Mouse (Mus musculus): ENCODE measurements around the gene Tmem235.

The Tmem235 gene

DNA sequence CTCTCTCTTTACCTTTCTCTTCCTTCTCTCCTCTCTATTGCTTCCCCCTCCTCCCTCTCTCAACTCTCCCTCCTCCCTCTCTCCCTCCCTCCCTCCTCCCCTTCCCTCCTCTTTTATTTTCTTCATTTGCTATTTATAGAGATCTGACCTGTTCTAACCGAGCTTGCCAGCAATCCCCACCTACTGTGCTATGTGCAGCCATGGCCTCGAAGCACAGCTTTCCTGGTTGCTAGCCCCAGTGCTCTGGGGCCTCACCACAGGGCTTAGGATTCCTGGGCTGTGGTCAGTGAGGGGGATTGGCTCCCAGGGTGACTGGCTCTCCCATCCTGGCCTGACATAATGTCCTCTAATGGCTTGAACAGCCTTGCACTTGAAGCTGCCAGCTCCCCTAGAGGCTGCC is 36.0 kb downstream of the Tmem235 start:
- no peak for DNase-seq

DNA sequence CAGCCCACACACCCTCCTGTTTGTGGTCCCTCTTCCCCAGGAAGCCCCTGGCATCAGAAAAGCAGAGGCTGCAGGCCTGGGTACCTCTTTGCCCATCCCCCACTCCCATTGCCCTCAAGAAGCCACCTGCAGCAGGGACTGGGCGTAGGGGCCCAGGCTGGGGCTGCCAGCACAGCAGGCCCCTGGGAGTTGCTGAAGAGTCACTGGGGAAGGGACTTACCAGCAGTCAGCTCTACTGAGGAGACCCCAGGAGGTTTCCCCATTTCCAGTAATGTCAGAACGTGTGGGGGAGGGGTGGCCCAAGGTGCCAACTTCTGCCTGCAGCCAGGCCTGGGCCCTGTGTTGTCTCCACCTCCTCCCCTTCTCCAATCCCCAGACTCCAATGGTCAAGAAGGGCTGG is 41.7 kb downstream of the Tmem235 start:
- no peak for DNase-seq

DNA sequence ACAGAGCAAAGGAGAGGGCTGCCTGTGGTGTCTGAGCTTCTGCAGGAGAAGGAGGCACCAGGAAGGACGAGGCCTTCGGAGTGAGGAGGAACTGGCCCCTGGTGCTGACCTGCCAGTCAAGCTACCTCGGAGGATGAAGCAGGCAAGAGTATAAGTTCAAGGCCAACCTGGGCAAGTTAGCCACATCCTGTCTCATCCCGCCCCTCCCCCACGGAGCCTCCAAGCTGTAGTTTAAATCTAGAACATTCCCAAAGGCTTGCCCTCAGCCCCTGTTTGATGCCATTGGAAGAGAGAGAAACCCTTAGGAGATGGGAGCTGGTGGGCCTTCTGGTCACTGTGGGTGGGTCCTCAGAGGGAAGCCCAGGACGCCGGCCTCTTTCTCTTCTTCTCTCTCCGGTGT is 43.9 kb downstream of the Tmem235 start:
- DNase-seq = no peak

DNA sequence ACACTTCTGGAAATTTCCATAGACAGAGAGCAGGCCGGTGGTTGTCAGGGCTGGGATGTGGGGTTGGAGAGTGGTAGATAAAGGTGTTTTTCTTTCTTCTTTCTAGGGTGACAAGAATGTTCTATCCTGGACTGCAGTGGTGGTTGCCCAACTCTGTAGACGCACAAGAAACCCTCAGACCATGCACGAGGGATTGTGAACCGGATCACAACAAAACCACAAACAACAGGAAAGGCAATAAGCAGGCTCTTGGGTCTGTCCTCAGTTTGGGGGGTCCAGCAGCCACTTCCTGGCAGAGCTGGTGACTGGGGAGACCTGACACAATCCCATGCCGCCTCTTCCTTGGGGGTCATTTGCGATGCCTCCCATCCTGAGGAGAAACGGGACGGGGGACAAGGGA is 48.8 kb downstream of the Tmem235 start:
- DNase-seq = no peak

DNA sequence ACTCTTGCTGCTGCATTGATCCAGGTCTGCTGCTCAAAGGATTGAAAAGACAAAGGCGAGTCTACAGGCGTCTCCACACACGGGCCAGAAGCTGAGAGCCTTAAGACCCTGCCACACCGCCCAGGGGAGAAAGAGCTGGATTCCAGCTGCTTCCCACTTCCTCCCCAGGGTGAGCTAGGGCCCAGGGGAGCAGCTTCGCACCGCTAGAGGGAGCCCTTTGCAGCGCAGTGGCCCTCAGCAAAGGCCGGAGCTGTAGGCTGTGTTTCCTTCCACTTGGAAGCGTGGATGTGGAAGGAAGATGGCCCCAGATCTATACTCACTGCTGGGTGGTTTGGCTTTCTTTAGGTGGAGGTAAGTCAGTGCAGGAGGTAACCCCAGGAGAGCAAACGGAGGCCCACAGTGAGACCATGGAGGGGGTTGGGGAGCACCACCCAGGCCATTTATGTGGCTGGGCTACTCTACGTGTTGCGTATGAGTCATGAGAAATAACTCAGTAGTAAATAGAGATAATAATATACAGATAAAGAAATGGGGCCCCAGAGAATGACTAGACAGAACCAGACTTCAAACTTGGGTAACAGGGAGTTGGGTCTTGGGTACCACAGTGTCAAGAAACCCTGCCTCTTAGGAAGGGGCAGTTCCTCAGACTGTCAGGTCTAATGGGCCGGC is 52.3 kb downstream of the Tmem235 start:
- DNase-seq = peak; percentile 85 to 89

DNA sequence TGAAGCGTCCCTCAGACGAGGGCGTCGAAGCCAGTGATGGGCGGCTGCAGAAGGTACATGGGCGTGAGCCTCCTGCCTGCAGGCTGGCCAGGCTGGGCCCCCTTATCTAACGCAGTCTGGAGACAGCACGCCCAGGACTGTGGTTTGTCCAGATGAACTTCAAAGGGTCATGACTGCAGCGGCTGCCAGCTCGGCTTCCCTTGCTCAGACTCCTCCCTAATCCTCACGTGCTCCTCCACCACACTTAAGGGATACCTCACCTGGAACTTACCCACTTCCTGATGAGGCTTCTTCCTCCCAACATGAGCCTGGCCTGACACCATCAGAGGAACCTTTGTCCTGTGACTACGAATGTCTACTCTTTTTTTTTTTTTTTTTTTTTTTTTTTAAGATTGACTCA is 54.0 kb downstream of the Tmem235 start:
- no peak for DNase-seq

Measured in lung, adult 18-20 months (tissue).